Comparison of ENCODE assay signal across 26 mouse cellular contexts in the genomic region with DNA sequence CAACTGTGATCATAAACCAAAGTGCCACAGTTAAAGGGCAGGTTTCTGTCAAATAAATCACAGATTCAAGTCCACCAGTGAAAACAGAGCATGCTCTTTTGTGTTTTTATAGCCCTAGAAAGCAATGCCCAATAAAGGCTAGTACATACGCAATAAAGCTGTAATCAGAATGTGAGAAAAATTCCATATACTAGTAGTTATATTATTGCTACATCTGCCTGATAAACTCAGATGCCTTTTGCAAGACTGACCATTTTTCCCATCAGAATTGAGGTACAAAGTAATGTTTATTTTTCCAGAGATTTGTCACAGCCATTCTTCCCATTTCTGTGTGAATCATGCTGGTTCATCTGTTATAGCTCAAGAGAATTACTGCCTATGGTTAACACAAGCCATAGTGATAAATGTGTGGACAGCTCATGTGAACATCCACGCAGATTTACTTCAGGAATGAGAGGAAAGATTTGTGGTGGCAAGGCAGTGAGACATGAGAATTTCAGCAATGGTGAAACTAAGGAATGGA. TPM values are rescaled to one million over a fixed set of nuclear protein-coding genes. Genes with fewer than 3 reads are reported as not detected.
A peak's percentile ranks its signal among the peaks of the same experiment; 100 is the strongest.
DNase-seq lines count a peak whose midpoint lies in the region; ATAC-seq and TF ChIP-seq lines count a peak whose summit lies in the region.
"Had no signal": no experiment of that assay in that cellular context is flagged by ENCODE, and none has a peak within 500 bp of the region (broad histone marks: within the 10 kb centered on the region; RNA-seq: fewer than 3 reads in every experiment).

No protein-coding gene starts in this region.

- H3ac ChIP-seq in C2C12 (ENCODE audit: control insufficient read depth, insufficient read length, low read depth) = no peak overlapping the region

- H3K4me3 ChIP-seq in C2C12 (ENCODE audit: insufficient read depth, poor library complexity, severe bottlenecking) = no peak overlapping the region
- H3K4me3 ChIP-seq: forebrain, embryonic 12.5 days; forebrain, embryonic 15.5 days; heart, embryonic 12.5 days; heart, embryonic 15.5 days; hindbrain, embryonic 10.5 days; hindbrain, embryonic 13.5 days had no signal

- H3K36me3 ChIP-seq in C2C12 (ENCODE audit: control insufficient read depth, insufficient read depth) = no peaks in the 10 kb centered on the region
- H3K36me3 ChIP-seq: forebrain, embryonic 12.5 days; forebrain, embryonic 15.5 days; G1E; heart, embryonic 12.5 days; heart, embryonic 15.5 days; hindbrain, embryonic 10.5 days; hindbrain, embryonic 13.5 days had no signal

- H3K79me3 ChIP-seq in C2C12 (ENCODE audit: low read depth) = no peaks in the 10 kb centered on the region

- no peaks in the 10 kb centered on the region for H3K79me2 ChIP-seq in C2C12 (ENCODE audit: control insufficient read depth, insufficient read depth)

- no peak for ATAC-seq in cerebellum, adult (ENCODE audit: insufficient number of reproducible peaks, low FRiP score, low TSS enrichment)
- ATAC-seq: forebrain, embryonic 15.5 days; hindbrain, postnatal 0 days; inflammation-experienced regulatory T-cells, adult 6 months had no signal

- H3K27me3 ChIP-seq in C2C12 (ENCODE audit: control insufficient read depth, insufficient read depth, insufficient read length) = no peaks in the 10 kb centered on the region
- H3K27me3 ChIP-seq: CH12.LX; forebrain, embryonic 12.5 days; forebrain, embryonic 15.5 days; heart, embryonic 12.5 days; heart, embryonic 15.5 days; hindbrain, embryonic 13.5 days had no signal

- TF ChIP-seq CTCF in C2C12 (IDR thresholded peaks at IDR 0.05; ENCODE audit: control insufficient read depth, insufficient read depth, insufficient read length) = no peak

- peak; percentile 71 for DNase-seq in NIH3T3 (ENCODE audit: low read depth)
- DNase-seq in fibroblast of lung, adult 2 months (ENCODE audit: low read depth) = peak; percentile 53
- no peak for DNase-seq in frontal cortex, postnatal 25 days (ENCODE audit: low spot score in 2 of 2)
- DNase-seq in adrenal gland, adult 2 months = no peak
- DNase-seq: adrenal gland, postnatal 25 days; cerebellum, adult 18-20 months; cerebellum, adult 9-10 months; cerebellum, postnatal 14 days; gastrocnemius, postnatal 25 days; heart, adult 18-20 months; heart, postnatal 10 days; heart, postnatal 36 days; kidney, adult 18-20 months; kidney, adult 9 months had no signal

TF ChIP-seq in C2C12, 6 proteins besides CTCF, POLR2A, EP300 and RAD21:
- peak; percentile 68 for TF ChIP-seq CEBPB (IDR thresholded peaks at IDR 0.05; ENCODE audit: low read depth)
- TF ChIP-seq MYOD1 (IDR thresholded peaks at IDR 0.05; ENCODE audit: control insufficient read depth, insufficient read length, low read depth) = peak; percentile 31
- no peak for TF ChIP-seq USF1 (IDR thresholded peaks at IDR 0.05; ENCODE audit: low read depth)

RNA-seq across cellular contexts. Expression of gene Ccnyl1, which starts 23.1 kb away (rescaled TPM):
- 40.5 TPM for polyA plus RNA-seq in C2C12 (2012; fragmentation: generic; extraction: Trizol)
- 10 to 100 TPM; 16.9 to 17.2 TPM for total RNA-seq in adrenal gland, adult 2 months (2021)
- 30.9 and 35.8 TPM in 2 replicates for polyA plus RNA-seq in adrenal gland, adult 2 months (2012; rRNA removed)

RNA-seq across cellular contexts. Expression of gene Mettl21a, which starts 50.1 kb away (rescaled TPM):
- 27.9 TPM for polyA plus RNA-seq in C2C12 (2012; fragmentation: generic; extraction: Trizol)
- 10 to 100 TPM in 1 of 2 experiments, 1 to 10 TPM in 1; 9.4 to 16.6 TPM for total RNA-seq in adrenal gland, adult 2 months (2021)
- polyA plus RNA-seq in adrenal gland, adult 2 months (2012; rRNA removed) = 13.7 and 17.2 TPM in 2 replicates

Comparison
In these comparisons a context has a peak if more than half of its experiments do, and no peak if none do; other contexts are left out.
1. DNase-seq: peak in NIH3T3 (single experiment) and fibroblast of lung, adult 2 months (single experiment); none in frontal cortex, postnatal 25 days (0 of 2) and adrenal gland, adult 2 months (single experiment).